Mouse (Mus musculus) myocyte (in vitro differentiated cells): ENCODE measurements at regions not wholly inside any gene's neighbourhood (a gene's known extent, or its start where the extent isn't known, plus 50 kb on each side); places are given as distances from the start of the nearest gene placed in this dataset.

Experiments
- E2F4 ChIP-seq: IDR thresholded peaks from one replicate; pipeline ENCODE4 v1.6.1; 2011; ENCODE audit warnings: mild to moderate bottlenecking, control low read depth, moderate library complexity; ENCODE audit not compliant: insufficient read depth
- MAX ChIP-seq: IDR thresholded peaks from one replicate; pipeline ENCODE4 v1.6.1; 2011; ENCODE audit warnings: low read depth, mild to moderate bottlenecking, control low read depth
- MYOD1 ChIP-seq, 3 experiments: IDR thresholded peaks; one replicate each; pipeline ENCODE4 v1.6.1; 2011; ENCODE audit warnings: control low read depth in 2 of 3, low read depth in 2 of 3, mild to moderate bottlenecking in 2 of 3, moderate library complexity in 1 of 3; ENCODE audit not compliant: insufficient read length in 2 of 3, control insufficient read depth in 1 of 3
- MYOG ChIP-seq, 3 experiments: IDR thresholded peaks; one replicate each; pipeline ENCODE4 v1.6.1; 2011; ENCODE audit warnings: control low read depth in 2 of 3, low read depth in 2 of 3, mild to moderate bottlenecking in 2 of 3; ENCODE audit not compliant: insufficient read length in 2 of 3, control insufficient read depth in 1 of 3, insufficient read depth in 1 of 3
- POLR2A ChIP-seq: IDR thresholded peaks from one replicate; pipeline ENCODE4 v1.6.1; 2011; ENCODE audit warnings: low read depth, mild to moderate bottlenecking, control low read depth, moderate library complexity; ENCODE audit not compliant: insufficient read length
- POLR2AphosphoS2 ChIP-seq: IDR thresholded peaks from one replicate; pipeline ENCODE4 v1.6.1; 2011; ENCODE audit warnings: low read depth, control low read depth; ENCODE audit not compliant: insufficient read length
- REST ChIP-seq: IDR thresholded peaks from one replicate; pipeline ENCODE4 v1.6.1; 2011; ENCODE audit warnings: mild to moderate bottlenecking, control low read depth, moderate library complexity; ENCODE audit not compliant: insufficient read depth, insufficient read length
- SRF ChIP-seq: IDR thresholded peaks from one replicate; pipeline ENCODE4 v1.6.1; 2011; ENCODE audit warnings: low read depth; ENCODE audit not compliant: control insufficient read depth, insufficient read length
- USF1 ChIP-seq: IDR thresholded peaks from one replicate; pipeline ENCODE4 v1.6.1; 2011; ENCODE audit warnings: low read depth, mild to moderate bottlenecking, control low read depth, moderate library complexity

GRCm38 (mm10) chr10:126371881-126372280 lies 405.9 kb downstream of the Lrig3 start:
- TF ChIP-seq POLR2A (no peak), MAX (no peak), POLR2AphosphoS2 (no peak), USF1 (no peak), MYOG (IDR thresholded peaks at IDR 0.05; ENCODE audit: control insufficient read depth in 1 of 3, insufficient read depth in 1 of 3, insufficient read length in 2 of 3, low read depth in 2 of 3) (no peak), SRF (no peak), REST (no peak), MYOD1 (IDR thresholded peaks at IDR 0.05; ENCODE audit: control insufficient read depth in 1 of 3, insufficient read length in 2 of 3, low read depth in 2 of 3) (no peak), E2F4 (no peak)
